Mouse (Mus musculus) inflammation-experienced regulatory T-cells (primary cell): ENCODE measurements around the gene Tirap. TPM values are rescaled to one million over a fixed set of nuclear protein-coding genes. Genes with fewer than 3 reads are reported as not detected.

Experiments used
- polyA plus RNA-seq, 2 experiments: library from polyadenylated mRNA; unstranded; fragments of 100-300 nt; shearing (Covaris generic); gene quantifications; one replicate each; pipeline ENCODE4 v1.2.1; 2017

The Tirap gene
- polyA plus RNA-seq: 1 to 10 TPM; 5.5 to 7.7 TPM

GRCm38 (mm10) chr9:35199772-35200471 lies at the start of gene Tirap, which contains the start of gene Srpr:
Gene Tirap, minus strand, starts transcription at chr9:35200291.
Gene Srpr, plus strand, starts transcription at chr9:35200175.

GRCm38 (mm10) chr9:35210542-35211474 lies 10.7 kb upstream of the Tirap start, which contains the start of gene Foxred1:
Gene Foxred1, minus strand, starts transcription at chr9:35211055.

GRCm38 (mm10) chr9:35175251-35176123 lies 24.6 kb downstream of the Tirap start, which contains the start of gene Dcps:
Gene Dcps, minus strand, starts transcription at chr9:35176061.

Other genes starting within 250 kb of the Tirap start
- gene St3gal4, start 81.0 kb downstream of the Tirap start, polyA plus RNA-seq: 10 to 100 TPM; 30.5 to 41.4 TPM
- 10 to 100 TPM; 69.7 to 82.1 TPM for gene Dcps, start 24.2 kb downstream of the Tirap start, polyA plus RNA-seq
- 100 to 1,000 TPM; 122 to 140 TPM for gene Srpr, start 116 bp downstream of the Tirap start, polyA plus RNA-seq
- 10 to 100 TPM; 43.9 to 44.5 TPM for gene Foxred1, start 10.8 kb upstream of the Tirap start, polyA plus RNA-seq
- 10 to 100 TPM; 53.7 to 62.1 TPM for gene Fam118b, start 67.5 kb upstream of the Tirap start, polyA plus RNA-seq
- 10 to 100 TPM; 44.4 to 49.8 TPM for gene Rpusd4, start 67.6 kb upstream of the Tirap start, polyA plus RNA-seq
- 1 to 10 TPM; 4.0 to 8.0 TPM for gene Cdon, start 220.8 kb upstream of the Tirap start, polyA plus RNA-seq